Mouse (Mus musculus): Measurements from ENCODE around the gene Ucn2. TPM values are rescaled to one million over a fixed set of nuclear protein-coding genes. Genes with fewer than 3 reads are reported as not detected.

Gene Ucn2
- polyA plus RNA-seq, 1 experiment from 2014 or later, result 0.31 TPM

DNA sequence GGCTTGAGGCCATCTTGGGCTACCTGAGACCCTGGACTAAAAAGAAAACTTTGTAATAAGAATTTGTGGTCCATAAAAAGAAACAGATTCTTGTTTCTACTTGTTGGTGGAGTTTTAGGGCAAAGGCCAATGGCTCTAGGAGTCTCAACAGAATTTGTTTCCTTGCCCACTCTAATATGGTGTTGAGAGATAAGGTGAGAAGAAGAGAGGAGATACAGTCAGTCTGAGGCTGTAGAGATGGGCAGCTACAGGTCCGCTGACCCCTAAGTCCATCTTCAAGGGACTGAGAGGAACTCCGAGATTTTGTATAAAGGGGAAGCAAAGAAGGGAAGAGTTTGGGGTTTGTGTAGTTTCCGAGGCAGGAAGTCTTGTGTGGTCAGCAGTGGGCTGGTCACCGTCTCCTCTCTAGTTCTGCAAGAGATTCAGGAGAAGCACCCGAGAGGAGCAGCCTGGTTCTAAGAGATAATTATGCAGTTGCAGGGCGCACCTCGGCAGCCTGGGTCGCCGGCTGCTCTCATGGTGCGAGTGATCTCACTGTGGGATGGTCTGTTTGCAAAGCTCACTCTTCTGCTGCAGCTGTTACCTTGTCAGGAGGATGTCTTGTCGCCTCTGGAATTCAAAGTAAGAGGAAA lies 31.3 kb downstream of the Ucn2 start:
- H3K4me2 ChIP-seq (ENCODE audit: low read depth, low read length), result no peak overlapping the region
- no peak overlapping the region for H3K27ac ChIP-seq (ENCODE audit: low read length)
- no peaks in the 10 kb centered on the region for H3K27me3 ChIP-seq (ENCODE audit: control insufficient read depth, insufficient read depth, low read length)
- ATAC-seq (ENCODE audit: insufficient read depth, low FRiP score), result no peak
- H3K4me3 ChIP-seq (replicated peaks; ENCODE audit: low read length), result no peak overlapping the region
- no peaks in the 10 kb centered on the region for H3K9me3 ChIP-seq (replicated peaks; ENCODE audit: control insufficient read depth, low read length)
- no peaks in the 10 kb centered on the region for H3K36me3 ChIP-seq (ENCODE audit: control insufficient read depth, insufficient read depth, low read length)
- H3K9ac ChIP-seq (ENCODE audit: low read length), result no peak overlapping the region
- 54% methylated on average over 11 of the region's 11 CpGs for WGBS
- H3K4me1 ChIP-seq (ENCODE audit: control insufficient read depth, insufficient read depth, low read length), result 0 out of 2 replicates have a peak, but pooled peaks cover 4% of the 10 kb centered on the region

- H3K9ac ChIP-seq (ENCODE audit: low read length), result no peak overlapping the region
- H3K27ac ChIP-seq (ENCODE audit: low read length), result no peak overlapping the region
- ATAC-seq (ENCODE audit: insufficient read depth, low FRiP score), result no peak
- no peaks in the 10 kb centered on the region for H3K9me3 ChIP-seq (replicated peaks; ENCODE audit: control insufficient read depth, low read length)
- H3K4me1 ChIP-seq (ENCODE audit: control insufficient read depth, insufficient read depth, low read length), result no peaks in the 10 kb centered on the region
- WGBS, result 68% methylated on average over 4 of the region's 4 CpGs
- H3K4me3 ChIP-seq (replicated peaks; ENCODE audit: low read length), result no peak overlapping the region
- H3K27me3 ChIP-seq (ENCODE audit: control insufficient read depth, insufficient read depth, low read length), result no peaks in the 10 kb centered on the region
- no peak overlapping the region for H3K4me2 ChIP-seq (ENCODE audit: low read depth, low read length)
- H3K36me3 ChIP-seq (ENCODE audit: control insufficient read depth, insufficient read depth, low read length), result no peaks in the 10 kb centered on the region
These were observed 35.6 kb downstream of the Ucn2 start for GRCm38 (mm10) chr9:109021428-109021827.

- 81% methylated on average over 17 of the region's 17 CpGs for WGBS
- no peak overlapping the region for H3K9ac ChIP-seq (ENCODE audit: low read length)
- H3K4me3 ChIP-seq (replicated peaks; ENCODE audit: low read length), result no peak overlapping the region
- H3K36me3 ChIP-seq (ENCODE audit: control insufficient read depth, insufficient read depth, low read length), result no peaks in the 10 kb centered on the region
- no peaks in the 10 kb centered on the region for H3K4me1 ChIP-seq (ENCODE audit: control insufficient read depth, insufficient read depth, low read length)
- H3K4me2 ChIP-seq (ENCODE audit: low read depth, low read length), result no peak overlapping the region
- ATAC-seq (ENCODE audit: insufficient read depth, low FRiP score), result no peak
- H3K27ac ChIP-seq (ENCODE audit: low read length), result no peak overlapping the region
- H3K9me3 ChIP-seq (replicated peaks; ENCODE audit: control insufficient read depth, low read length), result no peaks in the 10 kb centered on the region
- H3K27me3 ChIP-seq (ENCODE audit: control insufficient read depth, insufficient read depth, low read length), result no peaks in the 10 kb centered on the region
These were observed 37.3 kb downstream of the Ucn2 start for GRCm38 (mm10) chr9:109022866-109023685.

GRCm38 (mm10) chr9:109027521-109027920 lies 41.7 kb downstream of the Ucn2 start:
- Histone ChIP-seq H3K4me1 (ENCODE audit: control insufficient read depth, insufficient read depth, low read length) (no peaks in the 10 kb centered on the region), H3K9me3 (replicated peaks; ENCODE audit: control insufficient read depth, low read length) (no peaks in the 10 kb centered on the region), H3K36me3 (ENCODE audit: control insufficient read depth, insufficient read depth, low read length) (no peaks in the 10 kb centered on the region), H3K27me3 (ENCODE audit: control insufficient read depth, insufficient read depth, low read length) (no peaks in the 10 kb centered on the region), H3K27ac (ENCODE audit: low read length) (no peak overlapping the region), H3K9ac (ENCODE audit: low read length) (no peak overlapping the region), H3K4me3 (replicated peaks; ENCODE audit: low read length) (no peak overlapping the region), H3K4me2 (ENCODE audit: low read depth, low read length) (no peak overlapping the region)
- ATAC-seq (ENCODE audit: insufficient read depth, low FRiP score), result peak; percentile 48; the same call in 1 of the 2 replicates
- 66% methylated on average over 8 of the region's 8 CpGs for WGBS

DNA sequence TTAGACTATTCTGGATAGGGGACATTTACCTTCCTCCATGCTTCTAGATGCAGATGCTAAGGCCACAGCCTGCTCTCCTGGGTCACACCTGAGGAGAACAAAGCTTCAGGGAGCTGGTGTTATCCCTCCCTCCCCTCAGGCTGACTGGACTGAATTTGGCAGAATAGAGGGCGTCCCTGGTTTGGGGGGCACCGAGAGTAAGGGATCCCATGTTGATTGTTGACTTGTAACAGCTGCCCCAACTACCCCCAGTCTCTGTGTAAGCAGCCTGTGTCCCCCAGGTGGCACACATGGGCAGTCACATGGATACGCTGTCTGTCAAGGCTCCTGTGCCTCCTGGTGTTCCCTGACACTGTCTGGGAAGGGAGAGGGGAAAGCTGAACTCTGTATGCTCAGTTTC lies 42.6 kb downstream of the Ucn2 start:
- Histone ChIP-seq H3K4me3 (replicated peaks; ENCODE audit: low read length) (no peak overlapping the region), H3K9me3 (replicated peaks; ENCODE audit: control insufficient read depth, low read length) (no peaks in the 10 kb centered on the region), H3K36me3 (ENCODE audit: control insufficient read depth, insufficient read depth, low read length) (no peaks in the 10 kb centered on the region), H3K27ac (ENCODE audit: low read length) (no peak overlapping the region), H3K4me1 (ENCODE audit: control insufficient read depth, insufficient read depth, low read length) (no peaks in the 10 kb centered on the region), H3K9ac (ENCODE audit: low read length) (no peak overlapping the region), H3K27me3 (ENCODE audit: control insufficient read depth, insufficient read depth, low read length) (no peaks in the 10 kb centered on the region), H3K4me2 (ENCODE audit: low read depth, low read length) (no peak overlapping the region)
- ATAC-seq (ENCODE audit: insufficient read depth, low FRiP score), result no peak
- 82% methylated on average over 3 of the region's 3 CpGs for WGBS

DNA sequence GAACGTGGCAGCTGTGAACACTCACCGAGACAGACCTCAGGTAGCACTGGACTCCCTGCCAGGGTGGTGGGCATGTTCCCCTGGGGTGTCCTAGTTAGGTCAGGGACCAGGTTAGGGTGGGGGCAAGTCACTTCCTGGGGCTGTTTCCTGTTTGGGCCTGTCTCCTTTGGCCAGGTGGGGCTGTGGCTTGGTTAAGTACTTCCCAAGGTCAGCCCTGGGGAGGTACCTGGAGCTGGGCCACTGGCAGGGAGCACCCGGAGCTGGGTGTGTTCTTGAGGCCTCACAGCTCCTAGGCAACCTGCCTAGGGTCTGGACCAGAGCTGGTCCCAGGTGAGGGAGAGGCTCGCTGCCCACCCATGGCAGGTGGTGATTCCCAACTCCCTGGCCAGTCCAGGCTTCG lies 43.1 kb downstream of the Ucn2 start:
- H3K36me3 ChIP-seq (ENCODE audit: control insufficient read depth, insufficient read depth, low read length), result no peaks in the 10 kb centered on the region
- H3K4me2 ChIP-seq (ENCODE audit: low read depth, low read length), result no peak overlapping the region
- WGBS, result 75% methylated on average over 5 of the region's 5 CpGs
- H3K9me3 ChIP-seq (replicated peaks; ENCODE audit: control insufficient read depth, low read length), result no peaks in the 10 kb centered on the region
- no peaks in the 10 kb centered on the region for H3K4me1 ChIP-seq (ENCODE audit: control insufficient read depth, insufficient read depth, low read length)
- H3K27me3 ChIP-seq (ENCODE audit: control insufficient read depth, insufficient read depth, low read length), result no peaks in the 10 kb centered on the region
- H3K9ac ChIP-seq (ENCODE audit: low read length), result no peak overlapping the region
- H3K27ac ChIP-seq (ENCODE audit: low read length), result no peak overlapping the region
- H3K4me3 ChIP-seq (replicated peaks; ENCODE audit: low read length), result no peak overlapping the region
- ATAC-seq (ENCODE audit: insufficient read depth, low FRiP score), result peak; percentile 45; the same call in 1 of the 2 replicates

DNA sequence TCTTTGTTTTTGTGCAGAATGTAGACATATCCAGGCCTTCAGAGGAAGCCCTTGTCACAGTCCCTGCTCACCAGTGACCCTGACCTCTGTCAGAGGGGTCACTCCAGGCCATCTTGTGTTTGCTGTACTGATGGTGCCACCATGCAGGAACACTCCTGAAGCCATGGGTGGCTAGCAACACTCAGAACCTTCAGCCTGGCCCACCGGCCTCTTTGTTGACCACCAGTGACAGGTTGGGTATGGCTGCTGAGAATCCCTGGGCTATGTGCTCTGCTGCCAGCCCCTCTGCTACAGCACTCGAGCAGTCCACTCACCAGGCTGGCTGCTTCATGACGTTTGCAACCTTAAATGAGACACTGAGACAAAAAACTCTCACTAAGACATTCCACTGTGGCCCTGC lies 44.5 kb downstream of the Ucn2 start:
- Histone ChIP-seq H3K27ac (ENCODE audit: low read length) (no peak overlapping the region), H3K9me3 (replicated peaks; ENCODE audit: control insufficient read depth, low read length) (no peaks in the 10 kb centered on the region), H3K27me3 (ENCODE audit: control insufficient read depth, insufficient read depth, low read length) (no peaks in the 10 kb centered on the region), H3K36me3 (ENCODE audit: control insufficient read depth, insufficient read depth, low read length) (no peaks in the 10 kb centered on the region), H3K9ac (ENCODE audit: low read length) (no peak overlapping the region), H3K4me2 (ENCODE audit: low read depth, low read length) (no peak overlapping the region), H3K4me1 (ENCODE audit: control insufficient read depth, insufficient read depth, low read length) (no peaks in the 10 kb centered on the region), H3K4me3 (replicated peaks; ENCODE audit: low read length) (no peak overlapping the region)
- no peak for ATAC-seq (ENCODE audit: insufficient read depth, low FRiP score)
- 75% methylated on average over 3 of the region's 3 CpGs for WGBS

DNA sequence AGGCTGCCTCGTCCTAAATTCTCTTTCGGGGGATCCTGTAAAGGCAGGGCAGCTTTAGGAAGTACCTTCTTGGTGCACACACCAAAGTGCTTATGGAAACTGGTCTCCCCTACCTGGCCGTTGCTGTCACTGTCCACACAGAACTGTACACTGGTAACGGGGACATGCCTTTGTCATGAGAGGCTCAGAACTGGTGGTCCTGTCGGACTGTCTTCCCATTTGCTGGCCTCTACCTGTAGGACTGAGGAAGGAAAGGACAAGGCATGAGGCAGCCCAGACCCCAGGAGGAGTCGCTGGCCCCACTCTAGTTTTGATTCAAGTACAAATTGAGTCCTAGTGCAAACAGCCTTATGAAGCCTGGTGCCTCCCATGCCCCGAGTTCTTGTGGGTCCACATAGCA lies 45.2 kb downstream of the Ucn2 start:
- no peaks in the 10 kb centered on the region for H3K27me3 ChIP-seq (ENCODE audit: control insufficient read depth, insufficient read depth, low read length)
- 91% methylated on average over 7 of the region's 7 CpGs for WGBS
- H3K36me3 ChIP-seq (ENCODE audit: control insufficient read depth, insufficient read depth, low read length), result no peaks in the 10 kb centered on the region
- no peak for ATAC-seq (ENCODE audit: insufficient read depth, low FRiP score)
- H3K27ac ChIP-seq (ENCODE audit: low read length), result no peak overlapping the region
- no peaks in the 10 kb centered on the region for H3K4me1 ChIP-seq (ENCODE audit: control insufficient read depth, insufficient read depth, low read length)
- H3K4me3 ChIP-seq (replicated peaks; ENCODE audit: low read length), result no peak overlapping the region
- H3K4me2 ChIP-seq (ENCODE audit: low read depth, low read length), result no peak overlapping the region
- no peak overlapping the region for H3K9ac ChIP-seq (ENCODE audit: low read length)
- H3K9me3 ChIP-seq (replicated peaks; ENCODE audit: control insufficient read depth, low read length), result no peaks in the 10 kb centered on the region

DNA sequence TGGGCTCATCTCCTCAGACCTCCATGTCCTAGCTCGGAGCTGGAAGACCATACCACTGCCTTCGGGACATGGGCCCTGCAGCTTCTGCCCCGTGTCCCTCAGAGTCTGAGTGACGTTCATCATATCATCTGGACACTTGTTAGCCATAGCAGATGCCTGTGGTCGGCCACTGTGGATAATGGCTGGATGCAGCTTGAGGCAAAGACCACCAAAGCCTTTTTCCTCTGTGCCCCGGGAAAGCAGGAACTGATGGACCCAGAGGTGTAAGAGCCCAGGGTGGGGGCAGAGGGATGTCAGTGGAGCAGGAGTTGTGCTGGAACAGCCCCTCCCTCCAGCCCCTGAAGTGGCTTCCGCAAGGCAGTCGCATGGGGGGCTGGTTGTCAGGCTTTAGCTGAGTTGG lies 45.9 kb downstream of the Ucn2 start:
- 76% methylated on average over 8 of the region's 8 CpGs for WGBS

More for the DNA sequence above, 45.9 kb downstream of the Ucn2 start:
- Histone ChIP-seq H3K4me2 (ENCODE audit: low read depth, low read length) (no peak overlapping the region), H3K4me1 (ENCODE audit: control insufficient read depth, insufficient read depth, low read length) (no peaks in the 10 kb centered on the region), H3K9me3 (replicated peaks; ENCODE audit: control insufficient read depth, low read length) (no peaks in the 10 kb centered on the region), H3K27ac (ENCODE audit: low read length) (no peak overlapping the region), H3K36me3 (ENCODE audit: control insufficient read depth, insufficient read depth, low read length) (no peaks in the 10 kb centered on the region), H3K9ac (ENCODE audit: low read length) (no peak overlapping the region), H3K27me3 (ENCODE audit: control insufficient read depth, insufficient read depth, low read length) (no peaks in the 10 kb centered on the region), H3K4me3 (replicated peaks; ENCODE audit: low read length) (no peak overlapping the region)
- no peak for ATAC-seq (ENCODE audit: insufficient read depth, low FRiP score)
